Mouse (Mus musculus): ENCODE data around the gene Icam1.

- TF ChIP-seq POLR2A (IDR thresholded peaks at IDR 0.05; ENCODE audit: borderline replicate concordance, low read depth, low read length) (no peak), CTCF (IDR thresholded peaks at IDR 0.05; ENCODE audit: low read depth, low read length) (no peak)
These were observed 40.2 kb upstream of the Icam1 start for GRCm38 (mm10) chr9:20975431-20976215.

Measured in bone marrow macrophage, adult 2 months (primary cell).